9 mouse cellular contexts compared by ENCODE assay signal in genomic region chr15:99714858-99715257, GRCm38 (mm10). TPM values are rescaled to one million over a fixed set of nuclear protein-coding genes. Genes with fewer than 3 reads are reported as not detected.
DNase-seq lines count a peak whose midpoint lies in the region; ATAC-seq and TF ChIP-seq lines count a peak whose summit lies in the region.
"Had no signal": no experiment of that assay in that cellular context is flagged by ENCODE, and none has a peak within 500 bp of the region (broad histone marks: within the 10 kb centered on the region; RNA-seq: fewer than 3 reads in every experiment).

No protein-coding gene starts in this region.

- TF ChIP-seq POLR2A in bone marrow macrophage, adult 2 months (IDR thresholded peaks at IDR 0.05; ENCODE audit: borderline replicate concordance, low read depth, low read length), result no peak
- no peak for TF ChIP-seq POLR2A in liver, adult 2 months (IDR thresholded peaks at IDR 0.05; ENCODE audit: extremely low read depth, insufficient read depth, low read length)

- peak overlapping the region; percentile 82 for H3K27ac ChIP-seq in bone marrow macrophage, adult 2 months (ENCODE audit: insufficient read depth, low read depth, low read length)
- peak overlapping the region; percentile 76 for H3K27ac ChIP-seq in heart, embryonic 11.5 days (ENCODE audit: low read depth, low read length)
- H3K27ac ChIP-seq in kidney, embryonic 14.5 days (ENCODE audit: low read depth, low read length), result no peak overlapping the region
- H3K27ac ChIP-seq in liver, adult 2 months (replicated peaks; ENCODE audit: insufficient read depth, low read depth, low read length), result peak overlapping the region; percentile 87; the same call in 1 of the 2 replicates
- H3K27ac ChIP-seq: embryonic facial prominence, embryonic 15.5 days had no signal

- H3K4me1 ChIP-seq in bone marrow macrophage, adult 2 months (ENCODE audit: control insufficient read depth, insufficient read depth, low read length), result peaks cover 15% of the 10 kb centered on the region
- H3K4me1 ChIP-seq in heart, embryonic 11.5 days (ENCODE audit: control insufficient read depth, insufficient read depth, low read length), result peaks cover 11% of the 10 kb centered on the region; the same call in 1 of the 2 replicates
- H3K4me1 ChIP-seq in kidney, embryonic 14.5 days (ENCODE audit: control insufficient read depth, insufficient read depth, low read length), result peaks cover 22% of the 10 kb centered on the region
- H3K4me1 ChIP-seq in liver, adult 2 months (ENCODE audit: control insufficient read depth, insufficient read depth, low read length), result peaks cover 49% of the 10 kb centered on the region

- no peaks in the 10 kb centered on the region for H3K9me3 ChIP-seq in heart, embryonic 11.5 days (replicated peaks; ENCODE audit: control insufficient read depth, low read length)
- no peaks in the 10 kb centered on the region for H3K9me3 ChIP-seq in kidney, embryonic 14.5 days (ENCODE audit: control insufficient read depth, low read length)
- H3K9me3 ChIP-seq: embryonic facial prominence, embryonic 15.5 days had no signal

- peak; percentile 71 for DNase-seq in CD4-positive helper T cell, adult 2 months (ENCODE audit: low read depth, low spot score)
- peak; percentile 68 for DNase-seq in liver, adult 2 months (ENCODE audit: extremely low read depth, low read depth, low spot score)
- DNase-seq in spleen, postnatal 4 days (ENCODE audit: low spot score in 2 of 2), result peak; percentile 80 to 90

- H3K4me3 ChIP-seq in bone marrow macrophage, adult 2 months (ENCODE audit: insufficient read depth, low read length), result no peak overlapping the region
- H3K4me3 ChIP-seq in heart, embryonic 11.5 days (ENCODE audit: low read depth, low read length), result no peak overlapping the region
- no peak overlapping the region for H3K4me3 ChIP-seq in kidney, embryonic 14.5 days (ENCODE audit: low read length)
- H3K4me3 ChIP-seq in liver, adult 2 months (ENCODE audit: insufficient read depth, low read depth, low read length), result no peak overlapping the region
- H3K4me3 ChIP-seq: embryonic facial prominence, embryonic 15.5 days had no signal

- H3K4me2 ChIP-seq in heart, embryonic 11.5 days, result no peak overlapping the region
- H3K4me2 ChIP-seq in kidney, embryonic 14.5 days (replicated peaks; ENCODE audit: low read depth, low read length), result no peak overlapping the region
- H3K4me2 ChIP-seq: embryonic facial prominence, embryonic 15.5 days had no signal

- TF ChIP-seq CTCF in bone marrow macrophage, adult 2 months (IDR thresholded peaks at IDR 0.05; ENCODE audit: low read depth, low read length), result peak; percentile 78
- peak; percentile 96 for TF ChIP-seq CTCF in liver, adult 2 months (IDR thresholded peaks at IDR 0.05; ENCODE audit: low read depth, low read length)

- peaks cover 3% of the 10 kb centered on the region; the same call in 1 of the 2 replicates for H3K79me2 ChIP-seq in liver, adult 2 months (ENCODE audit: control insufficient read depth, insufficient read depth, low read length)

- no peaks in the 10 kb centered on the region for H3K27me3 ChIP-seq in heart, embryonic 11.5 days (ENCODE audit: control insufficient read depth, insufficient read depth, low read length)
- no peaks in the 10 kb centered on the region for H3K27me3 ChIP-seq in kidney, embryonic 14.5 days (ENCODE audit: control insufficient read depth, insufficient read depth, low read length)
- H3K27me3 ChIP-seq in liver, adult 2 months (ENCODE audit: control insufficient read depth, insufficient read depth, low read length), result no peaks in the 10 kb centered on the region
- H3K27me3 ChIP-seq: embryonic facial prominence, embryonic 15.5 days had no signal

- no peak overlapping the region for H3K9ac ChIP-seq in heart, embryonic 11.5 days (ENCODE audit: low read depth, low read length)
- H3K9ac ChIP-seq in kidney, embryonic 14.5 days (ENCODE audit: low read depth, low read length), result no peak overlapping the region
- no peak overlapping the region for H3K9ac ChIP-seq in liver, adult 2 months (ENCODE audit: low read depth, low read length)
- H3K9ac ChIP-seq: embryonic facial prominence, embryonic 15.5 days had no signal

- peaks cover 25% of the 10 kb centered on the region for H3K36me3 ChIP-seq in heart, embryonic 11.5 days (ENCODE audit: control insufficient read depth, insufficient read depth, low read length)
- peaks cover 50% of the 10 kb centered on the region for H3K36me3 ChIP-seq in kidney, embryonic 14.5 days (ENCODE audit: control insufficient read depth, insufficient read depth, low read length)
- H3K36me3 ChIP-seq in liver, adult 2 months (ENCODE audit: control insufficient read depth, insufficient read depth, low read length), result no peaks in the 10 kb centered on the region

- WGBS in heart, embryonic 11.5 days (ENCODE audit: insufficient replicate concordance), result 43% methylated on average over 7 of the region's 7 CpGs
- 56% methylated on average over 7 of the region's 7 CpGs for WGBS in kidney, embryonic 14.5 days
- 47% methylated on average over 7 of the region's 7 CpGs for WGBS in liver, adult 2 months

- ATAC-seq in erythroblast, adult 5-6 weeks (replicated peaks; ENCODE audit: low FRiP score, poor library complexity, severe bottlenecking), result peak; percentile 76
- no peak for ATAC-seq in heart, embryonic 11.5 days (replicated peaks; ENCODE audit: insufficient number of reproducible peaks, low FRiP score, low TSS enrichment)
- ATAC-seq in kidney, embryonic 14.5 days (ENCODE audit: low FRiP score, low TSS enrichment), result 0 out of 2 replicates have a peak, but pooled peaks have one; percentile 16
- peak; percentile 62; the same call in 1 of the 2 replicates for ATAC-seq in monocyte, adult 5-6 weeks (replicated peaks; ENCODE audit: insufficient number of reproducible peaks, low FRiP score, low TSS enrichment, poor library complexity, severe bottlenecking)

RNA-seq across cellular contexts. Expression of gene Gpd1, which starts 2.5 kb away (rescaled TPM):
- polyA plus RNA-seq in bone marrow macrophage, adult 2 months (2012; ENCODE audit: insufficient read depth, insufficient read length, missing spikeins), result 0.37 and 1.2 TPM in 2 replicates
- 0.19 and 0.63 TPM in 2 replicates for total RNA-seq in erythroblast, adult 5-6 weeks (2015; ENCODE audit: low replicate concordance)
- total RNA-seq in erythroblast, adult 5-6 weeks (2017; ENCODE audit: low replicate concordance), result 2.1 and 3.6 TPM in 2 replicates
- polyA plus RNA-seq in heart, embryonic 11.5 days (2014; fragmentation: Nextera tagmentation; extraction: Ambion mirVana), result 0.62 and 0.63 TPM in 2 replicates
- 2.0 and 3.1 TPM in 2 replicates for polyA plus RNA-seq in kidney, embryonic 14.5 days (2014; fragmentation: Nextera tagmentation; extraction: Ambion mirVana)
- 147 and 151 TPM in 2 replicates for total RNA-seq in liver, adult 2 months (2014; rRNA removed)
- 233 and 311 TPM in 2 replicates for polyA plus RNA-seq in liver, adult 2 months (2012; rRNA removed)
- total RNA-seq in monocyte, adult 5-6 weeks (2017), result 0.75 to 3.8 TPM in 2 of 3 replicates, not detected in the other

RNA-seq across cellular contexts. Expression of gene Gm17349, which starts 9.6 kb away (rescaled TPM):
- polyA plus RNA-seq in bone marrow macrophage, adult 2 months (2012; ENCODE audit: insufficient read depth, insufficient read length, missing spikeins), result not detected in 2 replicates
- total RNA-seq in erythroblast, adult 5-6 weeks (2015; ENCODE audit: low replicate concordance), result not detected in 2 replicates
- not detected in 2 replicates for total RNA-seq in erythroblast, adult 5-6 weeks (2017; ENCODE audit: low replicate concordance)
- not detected in 2 replicates for polyA plus RNA-seq in heart, embryonic 11.5 days (2014; fragmentation: Nextera tagmentation; extraction: Ambion mirVana)
- polyA plus RNA-seq in kidney, embryonic 14.5 days (2014; fragmentation: Nextera tagmentation; extraction: Ambion mirVana), result not detected in 2 replicates
- total RNA-seq in liver, adult 2 months (2014; rRNA removed), result not detected in 2 replicates
- polyA plus RNA-seq in liver, adult 2 months (2012; rRNA removed), result 1.4 TPM in 1 of 2 replicates, not detected in the other
- 11.3 TPM in 1 of 3 replicates, not detected in the others for total RNA-seq in monocyte, adult 5-6 weeks (2017)
- polyA plus RNA-seq: embryonic facial prominence, embryonic 15.5 days had no signal

RNA-seq across cellular contexts. Expression of gene Cox14, which starts 10.6 kb away (rescaled TPM):
- 62.3 and 71.3 TPM in 2 replicates for polyA plus RNA-seq in bone marrow macrophage, adult 2 months (2012; ENCODE audit: insufficient read depth, insufficient read length, missing spikeins)
- 10.4 and 15.3 TPM in 2 replicates for total RNA-seq in erythroblast, adult 5-6 weeks (2015; ENCODE audit: low replicate concordance)
- total RNA-seq in erythroblast, adult 5-6 weeks (2017; ENCODE audit: low replicate concordance), result 5.6 and 9.1 TPM in 2 replicates
- polyA plus RNA-seq in heart, embryonic 11.5 days (2014; fragmentation: Nextera tagmentation; extraction: Ambion mirVana), result 176 and 187 TPM in 2 replicates
- polyA plus RNA-seq in kidney, embryonic 14.5 days (2014; fragmentation: Nextera tagmentation; extraction: Ambion mirVana), result 184 and 218 TPM in 2 replicates
- total RNA-seq in liver, adult 2 months (2014; rRNA removed), result 58.6 and 70.0 TPM in 2 replicates
- polyA plus RNA-seq in liver, adult 2 months (2012; rRNA removed), result 115 and 117 TPM in 2 replicates
- total RNA-seq in monocyte, adult 5-6 weeks (2017), result 33.2 to 55.3 TPM (median 34.4 TPM) in 3 replicates

RNA-seq across cellular contexts. Expression of gene Smarcd1, which starts 12.9 kb away (rescaled TPM):
- polyA plus RNA-seq in bone marrow macrophage, adult 2 months (2012; ENCODE audit: insufficient read depth, insufficient read length, missing spikeins), result 17.7 and 19.4 TPM in 2 replicates
- total RNA-seq in erythroblast, adult 5-6 weeks (2015; ENCODE audit: low replicate concordance), result 4.8 and 13.3 TPM in 2 replicates
- total RNA-seq in erythroblast, adult 5-6 weeks (2017; ENCODE audit: low replicate concordance), result 3.9 and 14.8 TPM in 2 replicates
- polyA plus RNA-seq in heart, embryonic 11.5 days (2014; fragmentation: Nextera tagmentation; extraction: Ambion mirVana), result 24.8 and 26.6 TPM in 2 replicates
- 54.3 and 74.2 TPM in 2 replicates for polyA plus RNA-seq in kidney, embryonic 14.5 days (2014; fragmentation: Nextera tagmentation; extraction: Ambion mirVana)
- 2.0 and 3.1 TPM in 2 replicates for total RNA-seq in liver, adult 2 months (2014; rRNA removed)
- 8.5 and 9.3 TPM in 2 replicates for polyA plus RNA-seq in liver, adult 2 months (2012; rRNA removed)
- 24.4 to 29.5 TPM (median 24.5 TPM) in 3 replicates for total RNA-seq in monocyte, adult 5-6 weeks (2017)

RNA-seq across cellular contexts. Expression of gene Asic1, which starts 44.7 kb away (rescaled TPM):
- polyA plus RNA-seq in bone marrow macrophage, adult 2 months (2012; ENCODE audit: insufficient read depth, insufficient read length, missing spikeins), result not detected in 2 replicates
- total RNA-seq in erythroblast, adult 5-6 weeks (2015; ENCODE audit: low replicate concordance), result not detected in 2 replicates
- not detected in 2 replicates for total RNA-seq in erythroblast, adult 5-6 weeks (2017; ENCODE audit: low replicate concordance)
- 1.8 and 2.1 TPM in 2 replicates for polyA plus RNA-seq in heart, embryonic 11.5 days (2014; fragmentation: Nextera tagmentation; extraction: Ambion mirVana)
- 0.88 and 0.90 TPM in 2 replicates for polyA plus RNA-seq in kidney, embryonic 14.5 days (2014; fragmentation: Nextera tagmentation; extraction: Ambion mirVana)
- not detected in 2 replicates for total RNA-seq in liver, adult 2 months (2014; rRNA removed)
- polyA plus RNA-seq in liver, adult 2 months (2012; rRNA removed), result 0.16 TPM in 1 of 2 replicates, not detected in the other
- total RNA-seq in monocyte, adult 5-6 weeks (2017), result not detected in 3 replicates

Comparison
In these comparisons a context has a peak if more than half of its experiments do, and no peak if none do; other contexts are left out.
1. RNA of gene Gpd1, which starts 2.5 kb away (polyA plus RNA-seq): 233 to 311 TPM in liver, adult 2 months; 2.0 to 3.1 TPM in kidney, embryonic 14.5 days, 0.37 to 1.2 TPM in bone marrow macrophage, adult 2 months and 0.62 to 0.63 TPM in heart, embryonic 11.5 days; every median in the first group is over 10 times any median in the second.
2. Peak in every context shown above with its lines, with median percentiles within 50 percentile points of each other: DNase-seq.